ENCODE assay signal across 1 mouse cellular context in the genomic region with DNA sequence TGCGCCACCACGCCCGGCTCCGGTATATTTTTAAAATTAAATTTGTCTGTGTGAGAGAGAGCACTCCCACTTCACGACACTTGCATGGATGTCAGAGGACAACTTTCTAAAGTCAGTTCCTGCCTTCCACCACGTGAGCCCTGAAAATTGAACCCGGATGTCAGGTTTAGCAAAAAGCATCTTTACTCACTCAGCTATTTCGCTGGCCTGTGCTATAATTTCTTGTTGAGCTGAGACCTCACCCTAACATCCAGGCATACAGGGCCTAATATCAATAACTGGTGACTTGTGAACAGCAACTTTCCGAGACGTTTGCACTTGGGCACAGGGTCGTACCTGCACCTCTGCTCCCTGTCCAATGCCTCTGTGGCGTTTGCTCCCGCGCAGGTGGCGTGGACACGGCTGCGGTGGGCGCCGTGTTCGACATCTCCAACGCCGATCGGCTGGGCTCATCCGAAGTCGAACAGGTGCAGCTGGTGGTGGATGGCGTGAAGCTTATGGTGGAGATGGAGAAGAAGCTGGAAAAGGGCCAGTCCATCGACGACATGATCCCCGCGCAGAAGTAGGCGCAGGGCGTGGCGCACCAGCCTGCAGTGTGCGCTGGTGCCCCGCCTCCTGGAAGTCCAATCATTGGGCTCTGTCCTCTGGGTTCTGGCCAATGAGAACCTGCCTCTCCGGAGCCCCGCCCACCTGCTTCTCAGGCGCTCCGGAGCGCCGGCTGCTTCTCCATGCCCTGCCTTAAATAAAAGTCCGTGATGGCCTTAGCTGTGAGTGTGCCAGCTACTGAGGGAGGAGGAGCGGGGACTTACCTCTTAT.
TF ChIP-seq lines count a peak whose summit lies in the region.

No protein-coding gene starts in this region.

TF ChIP-seq in MEL, 35 proteins besides CTCF, POLR2A, EP300 and RAD21 (continued from another document):
- TF ChIP-seq USF2 (IDR thresholded peaks at IDR 0.05; ENCODE audit: borderline replicate concordance in 1 of 2, insufficient read depth in 1 of 2, low read depth in 1 of 2, low read length in 2 of 2), result no peak
- no peak for TF ChIP-seq MYC (IDR thresholded peaks at IDR 0.05; ENCODE audit: low read depth, low read length)
- TF ChIP-seq BHLHE40 (IDR thresholded peaks at IDR 0.05; ENCODE audit: borderline replicate concordance, low read depth, low read length), result no peak
- peak; percentile 86 for TF ChIP-seq MXI1 (IDR thresholded peaks at IDR 0.05; ENCODE audit: low read depth, low read length)
- no peak for TF ChIP-seq ZNF384 (IDR thresholded peaks at IDR 0.05; ENCODE audit: low read depth, low read length)
- TF ChIP-seq NRF1 (IDR thresholded peaks at IDR 0.05; ENCODE audit: insufficient read depth, low read depth, low read length, poor library complexity, severe bottlenecking), result peak; percentile 72
- no peak for TF ChIP-seq ZMIZ1 (IDR thresholded peaks at IDR 0.05; ENCODE audit: low read depth, low read length)
- TF ChIP-seq CHD1 (IDR thresholded peaks at IDR 0.05; ENCODE audit: low read depth, low read length), result no peak
- 0 out of 2 replicates have a peak, but pooled peaks have one; percentile 16 for TF ChIP-seq USF1 (IDR thresholded peaks at IDR 0.05; ENCODE audit: low read depth, low read length)
- TF ChIP-seq SIN3A (IDR thresholded peaks at IDR 0.05; ENCODE audit: low read length), result peak; percentile 73
